Mouse (Mus musculus): ENCODE results near the gene Psap. TPM values are rescaled to one million over a fixed set of nuclear protein-coding genes. Genes with fewer than 3 reads are reported as not detected.
A peak's percentile ranks its signal among the peaks of the same experiment; 100 is the strongest.

Psap gene
- polyA plus RNA-seq, 1 experiment from 2014 or later: 226 TPM

DNA sequence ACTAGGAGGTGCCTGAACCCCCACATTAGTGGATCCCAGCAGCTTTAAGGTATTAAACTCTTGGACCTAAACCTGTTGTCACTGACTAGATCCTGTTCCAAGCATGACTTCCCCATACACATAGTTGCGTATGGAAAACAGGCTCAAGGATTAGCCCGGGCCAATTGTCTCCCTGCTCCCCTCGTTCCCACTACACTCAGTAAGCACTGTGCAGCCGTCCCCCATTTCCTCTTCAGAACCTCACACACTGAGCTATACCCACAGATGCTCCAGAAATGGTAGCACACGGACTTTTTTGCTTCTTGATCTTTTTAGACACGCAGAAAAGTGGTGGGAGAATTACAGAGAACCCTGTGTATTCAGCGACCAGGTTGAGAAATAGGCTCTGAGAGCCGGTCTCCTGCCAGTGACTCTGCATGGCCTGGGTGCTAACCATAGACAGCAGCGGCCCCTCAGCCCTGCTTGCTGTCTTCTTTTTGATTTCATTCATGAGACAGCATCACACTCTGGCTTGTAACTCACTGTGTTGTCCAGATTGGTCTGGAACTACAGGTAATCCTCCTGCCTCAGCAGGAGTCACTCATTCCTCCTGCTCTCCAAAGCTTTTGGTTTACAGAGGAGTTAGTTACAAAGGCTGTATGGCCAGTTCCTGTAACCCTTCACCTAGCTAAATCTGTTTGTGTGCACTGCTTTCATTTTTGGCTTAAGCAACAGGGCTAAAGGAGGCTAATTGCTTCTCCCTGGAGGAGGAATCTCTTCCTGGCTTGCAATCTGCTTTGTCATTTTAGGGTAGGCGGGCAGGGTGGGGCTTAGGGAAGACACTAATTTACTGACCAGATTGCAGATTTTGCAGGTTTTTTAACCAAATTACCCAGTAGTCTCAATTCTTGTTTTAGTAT lies 4.9 kb downstream of the Psap start:
- H3K4me1 ChIP-seq: peaks cover 74% of the 10 kb centered on the region
- no peak for ATAC-seq (ENCODE audit: insufficient number of reproducible peaks, low FRiP score, low TSS enrichment, low read depth)
- no peak overlapping the region for H3K4me2 ChIP-seq
- no peaks in the 10 kb centered on the region for H3K36me3 ChIP-seq
- no peak overlapping the region for H3K27ac ChIP-seq
- no peak overlapping the region for H3K9ac ChIP-seq
- no peaks in the 10 kb centered on the region for H3K9me3 ChIP-seq
- 77% methylated on average over 10 of the region's 10 CpGs for WGBS
- no peaks in the 10 kb centered on the region for H3K27me3 ChIP-seq
- no peak overlapping the region for H3K4me3 ChIP-seq

DNA sequence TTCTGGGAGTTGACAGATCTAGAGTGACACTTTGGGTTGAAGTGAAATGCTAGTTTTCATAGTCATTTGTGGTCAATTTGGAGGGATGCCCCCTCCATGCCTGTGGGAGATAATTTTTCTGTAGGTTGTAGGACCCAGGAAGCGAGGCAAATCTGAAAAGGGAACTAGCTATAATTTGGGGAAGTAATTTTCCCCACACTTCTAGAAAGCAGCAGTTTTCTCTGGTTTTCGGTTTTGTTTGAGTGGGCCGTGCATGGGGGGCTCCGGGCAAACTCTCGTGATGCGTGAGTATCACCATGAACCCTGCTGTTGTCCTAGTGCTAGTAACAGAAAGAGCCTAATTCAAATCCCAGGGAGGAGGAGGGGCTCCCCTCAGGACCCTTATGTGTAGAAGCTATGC lies 6.8 kb downstream of the Psap start:
- Histone ChIP-seq H3K9me3 (no peaks in the 10 kb centered on the region), H3K36me3 (no peaks in the 10 kb centered on the region), H3K27me3 (no peaks in the 10 kb centered on the region), H3K4me3 (no peak overlapping the region), H3K27ac (peak overlapping the region; percentile 62), H3K9ac (no peak overlapping the region), H3K4me1 (peaks cover 65% of the 10 kb centered on the region), H3K4me2 (no peak overlapping the region)
- WGBS: 86% methylated on average over 6 of the region's 6 CpGs
- no peak for ATAC-seq (ENCODE audit: insufficient number of reproducible peaks, low FRiP score, low TSS enrichment, low read depth)

DNA sequence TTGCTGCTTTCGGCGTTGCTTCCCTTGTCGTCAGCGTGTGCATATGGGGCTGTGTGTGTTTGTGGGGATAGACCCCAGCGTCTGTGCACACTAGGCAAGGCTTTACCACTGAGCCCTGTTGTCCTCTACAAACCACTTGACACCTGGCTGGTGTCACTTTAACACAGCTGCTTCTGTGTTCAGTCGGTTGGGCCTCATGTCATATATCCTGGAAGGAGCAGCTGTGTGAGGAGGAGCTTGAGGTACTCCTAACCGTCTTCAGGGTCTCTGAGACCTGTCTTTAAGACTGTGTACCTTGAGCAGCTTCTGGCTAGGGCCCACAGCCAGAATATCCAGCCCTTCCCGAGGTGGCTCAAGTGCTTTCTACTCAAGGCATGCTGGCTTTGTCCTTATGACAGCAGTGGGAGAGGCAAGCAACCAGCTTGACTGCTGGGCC lies 7.3 kb downstream of the Psap start:
- Histone ChIP-seq H3K9ac (no peak overlapping the region), H3K36me3 (no peaks in the 10 kb centered on the region), H3K9me3 (no peaks in the 10 kb centered on the region), H3K27me3 (no peaks in the 10 kb centered on the region), H3K4me2 (no peak overlapping the region), H3K4me1 (peaks cover 63% of the 10 kb centered on the region), H3K4me3 (no peak overlapping the region), H3K27ac (peak overlapping the region; percentile 62)
- WGBS: 37% methylated on average over 8 of the region's 8 CpGs
- ATAC-seq (ENCODE audit: insufficient number of reproducible peaks, low FRiP score, low TSS enrichment, low read depth): no peak

DNA sequence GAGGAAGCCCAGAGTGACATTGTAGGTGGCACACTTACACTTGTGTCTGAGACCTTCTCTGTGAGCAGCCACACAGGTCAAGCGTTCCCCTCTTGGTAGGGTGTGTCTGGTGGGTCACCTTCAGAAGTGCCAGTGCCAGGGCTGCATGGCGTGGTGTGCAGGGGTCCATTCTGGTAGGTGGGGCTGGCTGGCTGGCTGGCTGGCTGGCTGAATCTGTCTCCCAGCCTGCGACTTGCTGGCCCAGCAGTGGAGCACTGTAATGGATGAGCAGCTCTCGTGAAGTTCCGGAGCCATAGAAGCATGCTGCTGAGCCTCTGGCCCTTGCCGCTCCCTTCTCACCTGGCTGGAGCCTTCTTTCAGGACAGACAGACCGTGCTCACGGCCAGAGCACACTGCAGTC lies 7.8 kb downstream of the Psap start:
- 63% methylated on average over 8 of the region's 8 CpGs for WGBS
- H3K9me3 ChIP-seq: no peaks in the 10 kb centered on the region
- no peak for ATAC-seq (ENCODE audit: insufficient number of reproducible peaks, low FRiP score, low TSS enrichment, low read depth)
- H3K36me3 ChIP-seq: no peaks in the 10 kb centered on the region
- peaks cover 63% of the 10 kb centered on the region for H3K4me1 ChIP-seq
- H3K27ac ChIP-seq: peak overlapping the region; percentile 62
- no peaks in the 10 kb centered on the region for H3K27me3 ChIP-seq
- no peak overlapping the region for H3K9ac ChIP-seq
- H3K4me3 ChIP-seq: no peak overlapping the region
- no peak overlapping the region for H3K4me2 ChIP-seq

DNA sequence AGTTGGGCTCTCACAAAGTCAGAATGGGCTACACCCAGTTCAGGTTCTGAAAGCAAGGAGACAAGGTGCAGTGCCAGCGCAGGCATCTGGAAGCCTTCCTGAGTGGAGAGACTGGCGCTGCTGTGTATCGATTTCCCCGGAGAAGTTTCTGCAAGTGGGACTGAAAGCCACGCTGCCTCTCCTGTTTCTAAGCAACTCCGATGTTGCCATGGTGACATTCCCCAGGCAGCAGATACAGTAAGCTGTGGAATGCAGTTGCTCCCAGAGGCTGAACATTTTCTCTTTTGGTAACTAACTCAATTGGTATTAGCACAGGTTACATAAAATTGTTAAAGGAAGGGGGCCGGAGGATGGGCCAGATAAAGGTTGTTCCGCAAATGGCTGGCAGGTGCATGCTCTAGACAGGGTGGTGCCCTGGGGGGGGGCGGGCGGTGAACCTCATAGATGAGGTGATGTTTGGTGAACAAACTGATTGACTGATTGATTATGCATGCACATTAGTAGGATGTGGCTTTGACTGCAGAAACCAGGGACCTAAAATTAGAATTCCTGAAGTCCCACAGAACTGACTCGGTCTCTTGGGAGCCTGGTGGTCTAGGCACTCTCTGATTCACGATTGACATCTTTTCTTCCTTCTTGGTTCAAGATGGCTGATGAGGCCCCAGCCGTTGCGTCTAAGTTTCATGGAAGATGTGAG lies 8.4 kb downstream of the Psap start:
- 0 out of 2 replicates have a peak overlapping the region, but pooled peaks have one; percentile 5 for H3K4me2 ChIP-seq
- peak; percentile 7; the same call in 1 of the 2 replicates for ATAC-seq (ENCODE audit: insufficient number of reproducible peaks, low FRiP score, low TSS enrichment, low read depth)
- H3K9ac ChIP-seq: no peak overlapping the region
- H3K4me3 ChIP-seq: no peak overlapping the region
- H3K27me3 ChIP-seq: no peaks in the 10 kb centered on the region
- peak overlapping the region; percentile 62 for H3K27ac ChIP-seq
- no peaks in the 10 kb centered on the region for H3K36me3 ChIP-seq
- 43% methylated on average over 14 of the region's 14 CpGs for WGBS
- peaks cover 65% of the 10 kb centered on the region for H3K4me1 ChIP-seq
- H3K9me3 ChIP-seq: no peaks in the 10 kb centered on the region

DNA sequence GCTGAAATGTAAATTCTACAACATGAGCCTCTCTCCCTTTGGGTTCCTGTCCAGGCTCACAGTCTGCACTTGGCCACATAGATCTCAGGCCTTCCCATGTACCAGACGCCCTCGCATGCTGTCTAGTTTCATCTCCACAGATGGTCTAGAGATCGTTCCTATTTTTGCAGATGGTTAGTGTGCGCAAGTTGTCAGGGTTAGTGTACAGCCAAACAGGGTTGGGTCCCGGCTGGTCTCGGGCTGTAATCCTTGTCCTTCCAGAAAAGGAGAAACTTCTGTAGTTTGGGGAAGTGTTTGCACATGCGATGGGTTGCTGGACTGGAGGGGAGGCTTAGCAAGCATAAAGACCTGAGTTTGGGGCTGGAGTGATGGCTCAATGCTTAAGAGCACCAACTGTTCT lies 9.1 kb downstream of the Psap start:
- Histone ChIP-seq H3K9me3 (no peaks in the 10 kb centered on the region), H3K9ac (no peak overlapping the region), H3K4me3 (no peak overlapping the region), H3K4me1 (peaks cover 61% of the 10 kb centered on the region), H3K36me3 (0 out of 2 replicates have a peak, but pooled peaks cover 2% of the 10 kb centered on the region), H3K27ac (peak overlapping the region; percentile 40; the same call in 1 of the 2 replicates), H3K27me3 (no peaks in the 10 kb centered on the region), H3K4me2 (no peak overlapping the region)
- WGBS: 89% methylated on average over 7 of the region's 7 CpGs
- no peak for ATAC-seq (ENCODE audit: insufficient number of reproducible peaks, low FRiP score, low TSS enrichment, low read depth)

DNA sequence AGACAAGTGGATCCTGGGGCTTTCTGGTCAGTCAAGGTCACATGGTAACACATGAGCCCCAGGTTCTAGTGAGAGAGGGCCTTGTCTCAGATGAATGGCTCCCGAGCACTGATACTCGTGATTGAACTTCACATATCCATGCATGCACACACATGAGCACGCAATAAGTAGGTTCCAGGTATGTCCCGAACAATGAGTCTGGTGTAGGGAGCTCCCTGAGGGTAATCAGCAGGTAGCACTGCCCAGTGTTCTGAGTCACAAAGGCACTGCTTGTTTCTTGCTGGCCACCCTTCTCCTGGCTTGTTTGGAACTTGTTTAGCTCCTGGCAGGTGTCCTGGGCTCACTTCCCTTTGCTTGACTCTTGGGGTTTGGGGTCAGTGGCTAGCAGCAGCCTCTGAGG lies 9.7 kb downstream of the Psap start:
- Histone ChIP-seq H3K4me2 (no peak overlapping the region), H3K9ac (no peak overlapping the region), H3K4me1 (peaks cover 55% of the 10 kb centered on the region), H3K4me3 (no peak overlapping the region), H3K27me3 (no peaks in the 10 kb centered on the region), H3K27ac (no peak overlapping the region), H3K9me3 (no peaks in the 10 kb centered on the region), H3K36me3 (peaks cover 8% of the 10 kb centered on the region)
- WGBS: 81% methylated on average over 4 of the region's 4 CpGs
- no peak for ATAC-seq (ENCODE audit: insufficient number of reproducible peaks, low FRiP score, low TSS enrichment, low read depth)

DNA sequence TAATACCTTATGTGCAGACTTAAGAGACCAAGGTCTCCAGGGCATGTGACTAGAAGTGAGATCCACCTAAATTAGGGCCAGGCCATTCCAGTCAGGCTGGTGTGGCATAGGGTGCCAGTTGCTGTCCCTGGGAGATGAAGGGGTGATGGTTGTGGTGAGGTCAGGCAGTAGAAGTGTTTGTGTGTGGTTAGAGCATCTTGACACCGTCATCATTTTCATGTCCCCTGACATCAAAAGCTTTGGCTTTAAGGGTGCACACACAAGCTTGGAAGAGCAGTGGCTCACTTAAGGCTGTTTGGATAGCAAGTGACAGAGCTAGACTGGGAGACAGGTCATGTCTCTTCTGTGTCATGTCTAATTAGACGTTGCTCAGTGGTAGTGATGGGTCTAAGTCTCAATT lies 10.3 kb downstream of the Psap start:
- Histone ChIP-seq H3K4me3 (no peak overlapping the region), H3K27ac (no peak overlapping the region), H3K9me3 (no peaks in the 10 kb centered on the region), H3K36me3 (peaks cover 14% of the 10 kb centered on the region), H3K27me3 (no peaks in the 10 kb centered on the region), H3K9ac (no peak overlapping the region), H3K4me2 (no peak overlapping the region), H3K4me1 (peaks cover 49% of the 10 kb centered on the region)
- WGBS: 67% methylated on average over 2 of the region's 2 CpGs
- no peak for ATAC-seq (ENCODE audit: insufficient number of reproducible peaks, low FRiP score, low TSS enrichment, low read depth)

DNA sequence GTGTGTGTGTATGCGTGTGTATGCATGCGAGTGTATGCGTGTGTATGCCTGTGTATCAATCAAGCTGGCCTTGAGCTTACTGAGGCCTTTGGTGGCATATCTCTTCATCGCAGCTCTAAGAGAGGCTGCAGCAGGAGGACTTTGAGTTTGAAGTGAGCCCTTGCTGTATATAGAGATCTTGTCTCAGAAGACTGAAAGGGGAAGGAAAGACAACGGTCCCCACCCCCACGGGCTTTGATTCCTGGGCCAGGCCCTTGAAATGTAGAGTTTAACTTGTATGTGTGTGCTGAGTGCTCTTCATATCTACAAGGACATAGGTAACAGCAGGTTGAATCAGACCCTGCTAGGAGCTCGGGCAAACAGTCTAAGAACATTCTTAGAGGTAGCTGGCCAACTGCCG lies 11.8 kb downstream of the Psap start:
- Histone ChIP-seq H3K4me1 (peaks cover 48% of the 10 kb centered on the region), H3K27ac (no peak overlapping the region), H3K27me3 (no peaks in the 10 kb centered on the region), H3K9me3 (no peaks in the 10 kb centered on the region), H3K4me2 (no peak overlapping the region), H3K9ac (no peak overlapping the region), H3K36me3 (peaks cover 29% of the 10 kb centered on the region), H3K4me3 (no peak overlapping the region)
- 84% methylated on average over 8 of the region's 8 CpGs for WGBS
- no peak for ATAC-seq (ENCODE audit: insufficient number of reproducible peaks, low FRiP score, low TSS enrichment, low read depth)

DNA sequence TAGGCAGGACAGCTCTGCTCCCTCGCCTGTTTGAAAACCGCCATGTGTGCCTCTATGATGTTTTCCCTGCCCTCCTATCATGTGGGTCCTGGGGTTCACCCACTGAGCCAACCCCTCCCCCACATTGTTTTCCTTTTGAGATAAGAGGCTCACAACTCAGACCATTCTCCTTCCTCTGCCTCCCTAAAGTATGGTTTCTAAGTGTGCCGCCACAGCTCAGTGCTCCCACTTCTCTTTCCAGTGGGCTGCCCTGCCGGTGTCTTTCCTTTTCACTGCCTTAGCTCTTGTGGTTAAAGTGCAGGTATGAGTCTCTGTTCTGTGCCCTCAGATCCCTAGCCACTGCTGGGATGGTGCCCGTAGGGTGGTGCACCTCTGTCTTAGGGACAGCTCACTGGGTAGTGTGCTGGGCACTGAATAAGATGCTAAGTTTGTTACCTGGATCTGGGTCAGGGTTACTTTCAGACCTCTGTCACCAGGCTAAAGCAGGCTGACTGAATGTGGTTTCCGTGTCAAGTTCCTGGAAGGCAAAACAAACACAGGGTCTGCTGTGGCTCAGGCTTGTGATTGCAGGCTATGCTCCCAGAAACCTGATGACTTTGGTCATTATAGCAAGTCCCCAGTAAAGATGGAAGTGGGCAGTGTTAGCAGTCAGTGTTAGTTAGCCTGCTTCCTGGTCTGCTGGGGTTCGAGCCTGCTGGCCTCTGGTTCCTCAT lies 12.8 kb downstream of the Psap start:
- Histone ChIP-seq H3K4me1 (peaks cover 38% of the 10 kb centered on the region), H3K36me3 (peaks cover 39% of the 10 kb centered on the region), H3K27me3 (no peaks in the 10 kb centered on the region), H3K4me3 (no peak overlapping the region), H3K27ac (no peak overlapping the region), H3K9ac (no peak overlapping the region), H3K9me3 (no peaks in the 10 kb centered on the region), H3K4me2 (no peak overlapping the region)
- ATAC-seq (ENCODE audit: insufficient number of reproducible peaks, low FRiP score, low TSS enrichment, low read depth): no peak
- WGBS: 67% methylated on average over 7 of the region's 7 CpGs

DNA sequence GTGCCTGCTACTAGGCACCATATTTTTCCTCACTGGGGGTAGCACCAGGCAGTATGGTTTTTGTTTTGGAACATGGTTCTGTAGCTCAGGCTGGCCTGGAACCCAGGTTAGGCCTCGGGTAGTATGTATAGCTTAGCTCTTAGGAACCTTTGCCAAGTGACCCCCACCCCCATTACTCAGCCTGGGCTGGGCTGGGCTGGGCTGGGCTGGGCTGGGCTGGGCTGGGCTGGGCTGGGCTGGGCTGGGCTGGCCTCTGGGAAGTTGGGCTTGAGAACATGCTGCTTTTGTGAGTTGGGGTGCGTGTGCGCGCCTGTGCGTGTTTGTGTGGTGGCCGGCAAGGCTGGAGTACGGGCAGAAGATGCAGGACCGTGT lies 13.3 kb downstream of the Psap start:
- Histone ChIP-seq H3K4me1 (peaks cover 33% of the 10 kb centered on the region), H3K4me3 (no peak overlapping the region), H3K9ac (no peak overlapping the region), H3K9me3 (no peaks in the 10 kb centered on the region), H3K27ac (no peak overlapping the region), H3K27me3 (no peaks in the 10 kb centered on the region), H3K4me2 (no peak overlapping the region), H3K36me3 (peaks cover 43% of the 10 kb centered on the region)
- no peak for ATAC-seq (ENCODE audit: insufficient number of reproducible peaks, low FRiP score, low TSS enrichment, low read depth)
- WGBS: 70% methylated on average over 8 of the region's 8 CpGs

DNA sequence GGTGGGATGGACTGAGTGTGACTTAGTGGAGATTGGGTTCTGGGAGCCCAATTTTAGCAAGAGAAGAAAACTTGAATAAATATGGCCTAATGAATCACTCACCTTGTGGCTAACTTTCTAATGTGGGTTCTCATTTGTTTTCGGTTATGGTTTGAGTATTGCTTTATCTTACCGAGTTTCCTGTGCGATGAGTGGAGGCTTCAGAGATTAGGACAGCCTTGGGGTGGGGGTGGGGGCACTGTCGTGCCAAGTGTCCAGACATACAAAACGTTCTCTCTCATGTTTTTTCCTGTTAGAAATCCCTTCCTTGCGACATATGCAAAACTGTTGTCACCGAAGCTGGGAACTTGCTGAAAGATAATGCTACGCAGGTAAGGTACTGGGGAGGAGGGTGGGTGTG lies 14.8 kb downstream of the Psap start:
- 87% methylated on average over 8 of the region's 8 CpGs for WGBS
- no peaks in the 10 kb centered on the region for H3K27me3 ChIP-seq
- peaks cover 52% of the 10 kb centered on the region for H3K36me3 ChIP-seq
- no peak overlapping the region for H3K27ac ChIP-seq
- H3K4me2 ChIP-seq: no peak overlapping the region
- H3K9me3 ChIP-seq: no peaks in the 10 kb centered on the region
- H3K9ac ChIP-seq: no peak overlapping the region
- no peak overlapping the region for H3K4me3 ChIP-seq
- ATAC-seq (ENCODE audit: insufficient number of reproducible peaks, low FRiP score, low TSS enrichment, low read depth): no peak
- peaks cover 20% of the 10 kb centered on the region for H3K4me1 ChIP-seq

All from limb, embryonic 15.5 days (tissue).